Mouse (Mus musculus): ENCODE results near the gene Lmod1. TPM values are rescaled to one million over a fixed set of nuclear protein-coding genes. Genes with fewer than 3 reads are reported as not detected.

The Lmod1 gene
- polyA plus RNA-seq, 1 experiment from 2014 or later: 0.15 TPM

Other genes with a start within 250 kb of the Lmod1 start
- gene Lgr6, start 219.5 kb upstream of the Lmod1 start, polyA plus RNA-seq (2015; fragmentation: Nextera tagmentation; extraction: Ambion mirVana): 0.53 and 0.60 TPM in 2 replicates
- gene Ptpn7, start 192.1 kb upstream of the Lmod1 start, polyA plus RNA-seq (2015; fragmentation: Nextera tagmentation; extraction: Ambion mirVana): 0.24 and 0.27 TPM in 2 replicates
- gene Arl8a, start 178.0 kb upstream of the Lmod1 start, polyA plus RNA-seq (2015; fragmentation: Nextera tagmentation; extraction: Ambion mirVana): 323 and 336 TPM in 2 replicates
- 0.24 and 0.48 TPM in 2 replicates for gene Gpr37l1, start 157.1 kb upstream of the Lmod1 start, polyA plus RNA-seq (2015; fragmentation: Nextera tagmentation; extraction: Ambion mirVana)
- gene Elf3, start 66.2 kb upstream of the Lmod1 start, polyA plus RNA-seq (2015; fragmentation: Nextera tagmentation; extraction: Ambion mirVana): 0.10 and 0.53 TPM in 2 replicates
- 93.3 and 100 TPM in 2 replicates for gene Rnpep, start 40.7 kb upstream of the Lmod1 start, polyA plus RNA-seq (2015; fragmentation: Nextera tagmentation; extraction: Ambion mirVana)
- 144 and 154 TPM in 2 replicates for gene Timm17a, start 11.0 kb upstream of the Lmod1 start, polyA plus RNA-seq (2015; fragmentation: Nextera tagmentation; extraction: Ambion mirVana)
- gene Shisa4, start 50.4 kb downstream of the Lmod1 start, polyA plus RNA-seq (2015; fragmentation: Nextera tagmentation; extraction: Ambion mirVana): 84.9 and 102 TPM in 2 replicates
- 143 and 153 TPM in 2 replicates for gene Ipo9, start 105.7 kb downstream of the Lmod1 start, polyA plus RNA-seq (2015; fragmentation: Nextera tagmentation; extraction: Ambion mirVana)